Mouse (Mus musculus) adrenal gland, adult (tissue): Measurements from ENCODE around the gene Tyw3.

ENCODE experiments used
- DNase-seq, 2 experiments: peaks; one replicate each; pipeline ENCODE4 v3.0.0; 2022 to 2023; ENCODE audit warnings: low spot score in 1 of 2; ENCODE audit not compliant: inconsistent age in 2 of 2

Gene Tyw3

DNA sequence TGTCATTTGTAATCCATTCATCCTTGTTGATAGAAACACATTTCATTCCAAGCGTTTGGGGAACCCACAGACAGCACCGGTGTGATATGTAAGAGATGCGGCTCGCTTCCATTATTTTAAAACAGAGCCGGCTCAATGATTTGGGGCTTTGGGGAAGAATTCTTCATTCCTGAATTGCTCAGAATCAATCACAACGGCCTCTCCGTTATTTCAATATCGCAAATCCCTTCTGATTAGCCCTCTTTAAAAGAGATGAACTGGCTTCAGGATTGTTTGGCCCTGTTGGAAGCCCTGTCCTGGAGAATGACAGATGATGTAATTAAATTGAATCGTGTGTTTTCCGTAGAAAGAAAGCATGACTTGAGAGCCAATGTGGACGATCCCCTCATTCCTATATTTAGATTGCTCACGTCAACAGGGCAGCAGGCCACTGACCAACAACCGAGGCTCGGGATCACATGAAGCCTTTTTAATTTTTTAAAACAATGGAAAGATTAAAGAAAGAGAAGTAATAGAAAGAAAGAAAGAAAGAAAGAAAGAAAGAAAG, 26.8 kb downstream of the Tyw3 start:
- DNase-seq = no peak

DNA sequence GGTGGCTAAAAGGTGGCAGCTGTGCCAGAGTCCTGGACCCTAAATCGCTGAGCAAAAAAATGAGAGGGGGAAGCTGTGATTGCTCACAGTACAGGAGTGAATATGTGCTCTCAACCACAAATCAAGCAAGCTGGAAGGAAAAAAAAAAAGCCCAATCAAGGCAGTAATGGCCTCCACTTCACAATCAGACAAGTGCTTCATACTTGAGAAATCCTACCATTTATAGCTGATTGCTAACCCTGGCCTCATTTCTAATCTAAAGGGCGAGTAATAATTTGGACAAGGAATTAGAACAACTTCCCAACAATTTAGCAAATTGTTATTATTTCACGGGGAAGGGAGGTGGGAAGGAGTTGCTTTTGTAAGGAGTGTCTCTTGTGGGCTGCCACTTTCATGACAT, 31.5 kb downstream of the Tyw3 start:
- DNase-seq = no peak

DNA sequence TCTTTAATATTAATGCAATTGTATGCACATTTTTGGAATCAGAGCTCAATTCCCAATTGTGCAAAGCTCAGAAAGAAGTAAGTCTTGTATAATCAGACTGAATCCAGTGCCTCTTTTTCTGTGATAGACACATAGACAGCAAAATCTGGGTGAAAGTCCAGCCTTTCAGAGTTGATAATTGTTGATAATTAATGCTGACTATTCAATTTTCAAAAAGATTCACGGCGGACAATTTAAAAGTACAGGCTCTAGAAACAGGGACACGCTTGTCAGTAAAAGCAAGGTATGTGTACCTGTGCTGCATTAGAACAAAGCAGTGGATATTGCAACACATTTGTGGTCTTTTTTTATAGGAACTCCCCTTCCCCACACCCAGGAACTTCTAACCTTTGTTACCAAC, 34.7 kb downstream of the Tyw3 start:
- DNase-seq = no peak

DNA sequence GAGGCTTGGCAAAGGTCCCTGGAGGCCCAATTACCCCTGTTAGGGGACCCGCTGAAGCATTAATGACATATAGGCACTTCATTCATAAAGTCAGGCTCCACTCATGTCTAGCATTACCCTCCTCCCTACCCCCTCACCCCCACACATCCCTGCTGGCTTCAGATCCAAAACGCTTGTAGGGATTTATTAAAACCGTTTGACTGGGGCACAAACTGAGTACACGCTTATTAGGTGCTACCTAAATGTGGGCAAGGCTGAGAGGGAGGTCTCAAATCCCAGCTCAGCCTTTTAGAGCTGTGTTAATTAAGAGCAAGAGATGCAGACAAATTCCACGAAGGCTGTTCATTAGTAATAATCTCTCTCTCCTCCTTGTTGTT, 45.9 kb downstream of the Tyw3 start:
- DNase-seq = no peak

DNA sequence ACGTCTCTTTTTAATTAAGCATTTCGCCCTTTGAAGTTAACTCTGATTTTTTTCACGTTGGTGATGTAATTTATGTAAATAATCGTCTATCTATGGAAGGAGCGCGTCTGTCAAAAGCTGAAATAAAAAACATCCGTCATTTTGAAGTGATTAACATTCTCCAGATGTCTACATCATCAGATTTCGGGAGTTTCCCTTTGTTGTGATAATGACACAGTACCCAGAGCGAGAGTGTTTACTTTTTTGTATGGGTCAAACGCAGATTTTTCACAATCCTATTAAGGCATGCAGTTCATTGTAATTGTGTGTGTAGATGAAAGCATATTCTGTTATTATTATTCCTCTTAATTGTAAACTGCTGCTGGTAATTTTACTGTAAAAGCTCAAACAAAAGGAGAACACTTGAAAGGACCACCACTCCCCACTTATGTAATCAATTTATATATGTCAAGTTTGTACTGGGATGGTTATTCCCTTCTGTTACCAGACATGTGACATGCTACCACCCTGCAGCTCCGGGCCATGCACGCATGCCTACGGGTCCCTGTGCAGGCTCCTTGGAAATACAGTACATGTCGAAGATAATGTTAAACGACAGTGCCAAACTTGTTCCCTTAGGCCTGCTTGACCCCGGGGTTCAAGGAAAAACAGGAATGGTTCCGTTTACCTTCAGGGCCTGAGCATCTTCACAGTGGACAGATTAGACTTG, 46.4 kb downstream of the Tyw3 start:
- no peak for DNase-seq

DNA sequence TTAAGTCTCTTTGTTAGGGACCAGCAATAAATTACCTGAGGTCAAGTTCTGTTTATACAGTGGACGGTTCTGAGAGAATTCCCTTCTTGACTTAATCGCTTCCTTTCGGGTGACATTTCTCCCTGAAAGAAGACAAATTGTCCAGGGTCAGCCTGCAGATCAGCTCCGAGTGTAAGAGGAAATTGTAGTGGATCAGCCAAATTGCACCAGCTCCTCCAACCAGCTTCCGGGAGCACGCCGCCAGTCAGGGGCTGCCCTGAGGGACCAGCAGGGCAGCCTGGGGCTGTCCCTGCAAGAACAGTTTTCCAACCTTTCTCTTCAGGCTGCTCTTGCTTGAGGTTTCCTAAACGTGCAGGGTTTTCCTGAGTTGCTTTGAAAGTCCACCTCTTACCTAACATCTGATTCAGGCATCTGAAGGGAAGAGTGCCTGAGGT, 48.0 kb downstream of the Tyw3 start:
- no peak for DNase-seq

DNA sequence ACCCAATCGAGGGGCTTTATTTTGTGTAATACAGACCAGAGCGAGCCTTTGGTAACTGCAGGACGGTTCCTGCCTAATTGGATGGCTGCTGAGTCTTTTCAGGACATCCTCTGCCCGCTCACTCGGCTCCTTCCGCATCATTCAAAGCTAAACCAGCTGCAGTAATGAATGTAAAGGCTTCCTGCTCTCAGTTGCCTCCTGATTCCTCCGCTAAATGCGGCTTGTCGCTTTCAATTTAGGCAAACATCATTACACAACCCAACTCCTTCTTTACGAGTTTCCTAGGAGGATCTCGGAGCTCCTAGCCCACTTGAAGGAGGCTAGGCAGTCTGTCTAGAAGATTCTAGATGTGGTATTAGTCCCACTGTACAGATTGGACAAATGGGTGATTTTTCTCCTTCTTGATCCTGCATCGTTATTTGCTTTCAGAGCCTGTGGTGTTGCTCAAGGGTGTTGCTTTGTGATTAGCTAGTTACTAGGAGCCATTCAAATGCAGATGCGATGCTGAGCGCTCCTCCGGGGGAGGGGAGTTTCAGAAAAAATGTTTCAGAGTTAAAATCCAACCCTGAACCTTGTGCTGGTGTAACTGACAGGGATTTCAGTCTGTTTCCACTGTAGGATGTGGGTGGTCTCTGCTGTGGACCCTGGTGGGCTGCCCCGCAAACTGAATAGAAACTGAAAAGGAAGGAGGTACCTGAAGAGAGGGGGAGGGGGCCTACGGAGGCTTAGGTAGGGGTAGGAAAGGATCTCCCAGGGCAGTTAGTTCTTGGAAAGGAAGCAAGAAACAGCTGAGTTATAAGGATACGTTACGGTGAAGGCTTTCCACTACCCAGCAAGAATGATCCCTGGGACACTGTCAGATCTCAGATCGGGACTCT, 49.1 kb downstream of the Tyw3 start:
- no peak for DNase-seq

DNA sequence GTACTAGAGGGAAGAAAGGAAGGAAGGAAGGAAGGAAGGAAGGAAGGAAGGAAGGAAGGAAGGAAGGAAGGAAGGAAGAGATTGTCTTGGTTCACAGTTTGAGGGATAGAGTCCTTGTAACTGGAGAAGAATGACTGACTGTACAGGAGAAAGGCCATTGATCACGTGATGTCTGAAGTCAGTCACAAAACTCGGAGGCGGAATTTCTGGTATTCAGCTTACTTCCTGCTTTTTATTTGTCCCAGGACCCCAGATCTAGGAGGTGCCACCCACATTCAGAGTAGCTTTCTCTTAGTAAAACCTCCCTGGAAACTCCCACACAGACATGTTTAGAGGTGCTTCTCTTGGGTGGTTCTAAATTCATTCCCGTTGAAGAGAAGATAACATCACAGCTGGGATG, 50.7 kb downstream of the Tyw3 start:
- DNase-seq = no peak

DNA sequence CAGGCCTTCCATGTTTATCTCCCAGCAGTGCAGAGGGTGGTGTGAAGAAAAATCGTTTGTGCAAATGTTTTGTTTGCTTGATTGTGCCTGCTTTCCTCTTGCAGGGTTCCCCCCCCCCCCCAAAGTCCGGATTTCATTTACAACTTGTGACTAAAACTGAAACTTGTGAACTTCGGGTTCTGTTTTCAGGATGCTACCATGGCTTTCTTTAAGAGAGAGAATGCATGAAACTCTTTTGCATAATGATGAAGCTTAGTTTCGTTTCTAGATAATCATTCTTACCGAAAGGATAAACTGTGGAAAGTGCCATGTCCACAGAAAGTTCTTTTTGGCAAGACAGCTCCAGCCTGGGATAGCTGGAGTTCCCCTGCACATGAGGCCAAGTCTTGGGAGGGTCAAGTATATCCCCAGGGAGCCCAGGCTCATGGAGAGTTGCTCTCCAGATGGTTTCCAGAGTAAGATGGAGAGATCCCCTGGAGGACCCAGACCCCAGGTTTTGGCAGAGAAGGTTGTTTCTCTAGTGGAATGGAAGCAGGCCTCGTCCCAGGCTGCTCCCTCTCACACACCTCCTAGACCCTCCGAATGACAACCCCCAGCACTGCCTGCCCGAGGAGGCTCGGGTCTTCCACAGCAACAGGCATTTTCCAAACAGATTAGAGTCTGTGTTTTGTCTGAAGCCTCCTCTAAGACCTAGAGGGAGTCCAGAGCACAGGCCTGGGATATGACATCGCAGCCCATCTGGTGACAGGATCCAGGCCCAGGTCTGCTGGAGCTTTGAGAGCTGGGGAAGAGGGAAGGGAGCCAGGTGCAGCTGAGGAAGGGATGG, 56.6 kb downstream of the Tyw3 start:
- DNase-seq = no peak

DNA sequence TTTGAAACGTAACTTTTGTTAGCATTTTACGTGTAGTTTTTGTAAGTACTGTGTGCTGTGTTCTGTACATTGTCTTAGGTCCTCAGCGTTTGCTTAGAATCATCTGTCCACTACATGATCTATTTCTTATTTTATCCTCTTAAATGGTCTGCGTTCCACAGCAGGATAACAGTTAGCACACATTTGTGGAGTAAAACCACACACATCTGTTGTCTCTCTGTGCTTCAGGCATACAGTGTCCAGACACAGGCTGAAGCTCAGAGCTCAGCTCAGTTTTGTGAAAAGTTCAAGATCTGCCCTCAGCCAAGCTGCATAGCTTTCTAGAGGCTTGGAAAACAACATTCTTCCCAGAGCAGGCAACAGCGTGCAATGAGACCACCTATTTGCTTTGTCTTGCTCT, 60.8 kb downstream of the Tyw3 start:
- DNase-seq = no peak

DNA sequence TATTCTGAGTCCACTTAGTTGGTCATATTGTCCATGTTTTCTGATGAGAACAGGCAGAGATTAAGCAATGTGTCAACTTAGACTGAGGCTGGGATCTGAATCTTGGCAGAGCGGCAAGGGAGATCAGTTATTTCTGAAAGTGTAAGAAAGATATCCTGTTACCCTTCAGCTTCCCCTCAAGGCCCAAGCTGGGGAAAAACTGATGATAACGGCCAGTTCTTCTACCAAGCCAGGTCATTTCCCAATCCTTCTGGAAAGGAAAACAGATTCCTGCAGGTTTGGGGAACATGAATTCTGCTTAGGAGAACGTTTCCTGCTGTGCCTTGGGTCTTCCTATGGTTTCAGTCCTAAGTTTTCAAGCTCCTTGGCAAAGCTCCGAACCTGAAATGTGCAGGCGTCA, 63.7 kb downstream of the Tyw3 start:
- no peak for DNase-seq

DNA sequence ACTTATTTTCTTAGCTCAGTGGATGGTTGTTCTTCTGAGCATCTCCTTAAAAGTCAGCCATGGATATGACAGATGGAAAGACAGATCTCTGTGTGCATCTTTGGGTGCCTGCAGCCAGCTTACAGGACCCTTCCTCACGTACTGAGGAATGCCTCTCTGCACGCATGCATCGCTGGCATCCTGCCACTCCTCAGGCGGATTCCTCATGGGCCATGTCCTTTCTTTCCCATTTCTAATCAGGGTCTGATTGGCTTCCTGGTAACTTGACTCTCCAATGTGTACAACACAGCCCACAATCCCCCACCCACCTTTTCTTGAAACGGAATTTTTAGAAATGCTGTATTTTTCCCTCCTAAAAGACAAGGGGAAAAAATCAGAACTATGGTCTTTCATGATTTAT, 67.9 kb downstream of the Tyw3 start:
- no peak for DNase-seq

DNA sequence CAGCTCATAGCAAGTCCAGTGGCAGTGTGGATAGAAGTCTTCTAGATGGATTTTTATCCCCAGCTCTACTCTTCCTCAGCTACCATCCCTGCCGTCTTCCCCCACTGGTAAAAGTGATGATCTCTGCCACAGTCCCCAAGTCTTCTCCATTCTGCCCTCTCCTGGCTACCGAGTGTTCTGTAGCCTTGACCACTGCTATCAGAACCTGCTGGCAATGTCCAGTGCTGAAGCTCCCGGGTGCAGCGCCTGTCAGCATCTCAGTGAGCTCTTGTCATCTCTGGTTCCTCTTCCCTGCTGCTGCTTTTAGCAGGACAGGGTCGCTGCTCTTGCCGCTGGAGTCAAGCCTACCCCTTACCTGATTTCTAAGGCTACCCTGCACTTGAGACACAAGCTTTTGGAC, 70.3 kb downstream of the Tyw3 start:
- DNase-seq = no peak
